Mouse (Mus musculus): ENCODE data around the gene Bbs12.

Bbs12 gene

GRCm38 (mm10) chr3:37312370-37312941 lies at the start of gene Bbs12, which contains the start of gene Cetn4:
Bbs12 (plus strand) TSS chr3:37312554.
Cetn4 (minus strand) TSS chr3:37312708.
- DNase-seq, result peak; percentile 98

- no peak for DNase-seq
These were observed 44.0 kb upstream of the Bbs12 start for GRCm38 (mm10) chr3:37268338-37268737.

- DNase-seq, result no peak
These were observed 42.4 kb upstream of the Bbs12 start for GRCm38 (mm10) chr3:37269926-37270325.

- DNase-seq, result peak; percentile 66
These were observed 41.1 kb upstream of the Bbs12 start for GRCm38 (mm10) chr3:37271209-37271608.

- DNase-seq, result no peak
These were observed 39.3 kb upstream of the Bbs12 start for GRCm38 (mm10) chr3:37273092-37273491.

- DNase-seq, result no peak
These were observed 37.7 kb upstream of the Bbs12 start for GRCm38 (mm10) chr3:37274661-37275060.

- DNase-seq, result no peak
These were observed 32.1 kb upstream of the Bbs12 start for GRCm38 (mm10) chr3:37280221-37280620.

GRCm38 (mm10) chr3:37280871-37281270 lies 31.5 kb upstream of the Bbs12 start:
- DNase-seq, result no peak

GRCm38 (mm10) chr3:37282299-37282922 lies 29.9 kb upstream of the Bbs12 start:
- no peak for DNase-seq

- no peak for DNase-seq
These were observed 29.1 kb upstream of the Bbs12 start for GRCm38 (mm10) chr3:37283234-37283633.

- no peak for DNase-seq
These were observed 23.1 kb upstream of the Bbs12 start for GRCm38 (mm10) chr3:37289237-37289636.

GRCm38 (mm10) chr3:37290881-37291541 lies 21.3 kb upstream of the Bbs12 start:
- DNase-seq, result no peak

- DNase-seq, result no peak
These were observed 20.4 kb upstream of the Bbs12 start for GRCm38 (mm10) chr3:37291929-37292328.

GRCm38 (mm10) chr3:37292654-37293053 lies 19.7 kb upstream of the Bbs12 start:
- DNase-seq, result no peak

- DNase-seq, result no peak
These were observed 12.9 kb upstream of the Bbs12 start for GRCm38 (mm10) chr3:37299470-37299869.

- peak; percentile 65 for DNase-seq
These were observed 9.7 kb upstream of the Bbs12 start for GRCm38 (mm10) chr3:37302685-37303084.

GRCm38 (mm10) chr3:37303392-37304139 lies 8.8 kb upstream of the Bbs12 start:
- DNase-seq, result no peak

- DNase-seq, result no peak
These were observed 421 bp upstream of the Bbs12 start for GRCm38 (mm10) chr3:37311897-37312369.

GRCm38 (mm10) chr3:37313371-37313770 lies 1.0 kb downstream of the Bbs12 start:
- peak; percentile 19 for DNase-seq

- no peak for DNase-seq
These were observed 3.9 kb downstream of the Bbs12 start for GRCm38 (mm10) chr3:37316233-37316632.

GRCm38 (mm10) chr3:37324310-37324709 lies 12.0 kb downstream of the Bbs12 start:
- DNase-seq, result peak; percentile 14

- DNase-seq, result no peak
These were observed 13.2 kb downstream of the Bbs12 start for GRCm38 (mm10) chr3:37325317-37326112.

GRCm38 (mm10) chr3:37326627-37327026 lies 14.3 kb downstream of the Bbs12 start:
- no peak for DNase-seq
